Mouse (Mus musculus) retina, postnatal 1 day (tissue): ENCODE measurements around the gene Pla2g7.

Experiments
- DNase-seq: peaks from one replicate; pipeline ENCODE4 v3.0.0-alpha.2; 2012

The Pla2g7 gene

GRCm38 (mm10) chr17:43649641-43650436 lies 81.9 kb downstream of the Pla2g7 start:
- DNase-seq, result peak; percentile 61

DNA sequence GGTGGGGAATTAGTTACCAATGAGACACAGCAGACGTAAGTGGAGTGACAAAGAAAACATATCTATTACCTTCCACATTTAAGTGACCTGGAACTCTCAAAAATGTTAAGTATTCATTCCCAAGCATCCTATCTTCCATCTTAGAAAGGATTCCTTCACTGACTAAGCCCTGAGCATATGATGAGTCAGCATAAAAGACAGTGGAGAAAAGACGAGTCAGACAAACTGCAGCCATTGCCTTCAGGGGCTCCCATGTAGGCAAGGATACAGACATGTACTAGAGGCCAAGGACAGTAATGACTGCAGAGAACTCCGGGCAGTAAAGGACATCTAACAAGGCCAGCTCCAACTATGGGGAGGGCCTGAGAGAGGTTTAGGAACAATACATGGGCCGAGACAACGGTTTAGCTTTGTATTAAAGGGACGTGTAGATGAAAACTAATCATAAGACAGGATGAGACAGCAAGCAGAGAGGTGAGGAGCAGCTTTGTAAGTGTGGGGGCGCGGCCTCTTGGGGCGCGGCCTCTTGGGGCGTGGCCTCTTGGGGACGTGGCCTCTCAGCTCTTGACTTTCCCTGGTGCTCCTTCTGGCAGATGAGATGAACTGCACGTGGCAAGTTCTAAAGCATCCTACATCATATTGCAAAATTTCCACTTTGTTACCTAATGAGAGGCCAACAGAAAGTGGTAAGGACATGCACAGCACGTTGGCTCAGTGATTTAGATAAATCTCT lies 83.6 kb downstream of the Pla2g7 start:
- no peak for DNase-seq
